Mouse (Mus musculus) forebrain, embryonic 11.5 days (tissue): ENCODE results near the gene Mcur1. TPM values are rescaled to one million over a fixed set of nuclear protein-coding genes. Genes with fewer than 3 reads are reported as not detected.
A peak's percentile ranks its signal among the peaks of the same experiment; 100 is the strongest.

Experiments
- ATAC-seq: fragments of 200-750 bp; cut with Nextera tagmentation; replicated peaks from 2 replicates; pipeline ENCODE4 v1.8.0; 2017; ENCODE audit warnings: moderate TSS enrichment; ENCODE audit not compliant: low FRiP score
- DNase-seq: peaks from one replicate; pipeline ENCODE4 v3.0.0-alpha.2; 2017; ENCODE audit warnings: low spot score
- H3K27ac ChIP-seq: fragments of 300-500 bp; sonication (generic); 2 replicates; pipeline ENCODE4 v1.5.1; 2014; ENCODE audit warnings: low read depth, low read length
- H3K27me3 ChIP-seq: fragments of 300-500 bp; sonication (generic); 2 replicates; pipeline ENCODE4 v1.6.1; 2014; ENCODE audit warnings: mild to moderate bottlenecking, low read length, mixed read lengths; ENCODE audit not compliant: control insufficient read depth, insufficient read depth
- H3K36me3 ChIP-seq: fragments of 300-500 bp; sonication (generic); 2 replicates; pipeline ENCODE4 v1.6.1; 2014; ENCODE audit warnings: mild to moderate bottlenecking, low read length, moderate library complexity, mixed read lengths; ENCODE audit not compliant: control insufficient read depth, insufficient read depth
- H3K4me1 ChIP-seq: fragments of 300-500 bp; sonication (generic); replicated peaks from 2 replicates; pipeline ENCODE4 v1.6.1; 2014; ENCODE audit warnings: low read length, mixed read lengths; ENCODE audit not compliant: control insufficient read depth, insufficient read depth
- H3K4me2 ChIP-seq: fragments of 300-500 bp; sonication (generic); 2 replicates; pipeline ENCODE4 v1.6.1; 2014; ENCODE audit warnings: low read depth, mild to moderate bottlenecking, low read length, moderate library complexity, mixed read lengths; ENCODE audit not compliant: severe bottlenecking
- H3K4me3 ChIP-seq: fragments of 300-500 bp; sonication (generic); 2 replicates; pipeline ENCODE4 v1.5.1; 2014; ENCODE audit warnings: low read depth, low read length
- H3K9ac ChIP-seq: fragments of 300-500 bp; sonication (generic); 2 replicates; pipeline ENCODE4 v1.6.1; 2014; ENCODE audit warnings: low read length
- H3K9me3 ChIP-seq: fragments of 300-500 bp; sonication (generic); 2 replicates; pipeline ENCODE4 v1.6.1; 2016; ENCODE audit warnings: low read length, mixed read lengths; ENCODE audit not compliant: control insufficient read depth
- WGBS: fragments of 180-500 bp; shearing (Covaris S2); extraction: QIAGEN DNeasy Blood & Tissue Kit; methylation state at CpG from one replicate; pipeline ENCODE4 v1.1.7; 2014; 5-methylcytosine and 5-hydroxymethylcytosine counted together
- polyA plus RNA-seq: library from polyadenylated mRNA; unstranded; fragments of >200 nt; fragmentation: Nextera tagmentation; extraction: Ambion mirVana; gene quantifications from 2 replicates; pipeline ENCODE4 v1.2.1, GENCODE M21; 2014

The Mcur1 gene
- polyA plus RNA-seq, 1 experiment from 2014 or later: 12.9 TPM

GRCm38 (mm10) chr13:43587844-43588840 lies 28.2 kb upstream of the Mcur1 start:
- Histone ChIP-seq H3K9me3 (no peaks in the 10 kb centered on the region), H3K4me1 (no peaks in the 10 kb centered on the region; the same call in 1 of the 2 replicates), H3K27ac (no peak overlapping the region), H3K36me3 (no peaks in the 10 kb centered on the region), H3K4me2 (no peak overlapping the region), H3K9ac (no peak overlapping the region), H3K4me3 (no peak overlapping the region), H3K27me3 (no peaks in the 10 kb centered on the region)
- DNase-seq: peak; percentile 22
- WGBS: 88% methylated on average over 14 of the region's 14 CpGs
- ATAC-seq: no peak

GRCm38 (mm10) chr13:43586966-43587365 lies 27.0 kb upstream of the Mcur1 start:
- Histone ChIP-seq H3K4me1 (no peaks in the 10 kb centered on the region; the same call in 1 of the 2 replicates), H3K27me3 (no peaks in the 10 kb centered on the region), H3K4me2 (no peak overlapping the region), H3K27ac (no peak overlapping the region), H3K4me3 (no peak overlapping the region), H3K36me3 (no peaks in the 10 kb centered on the region), H3K9me3 (no peaks in the 10 kb centered on the region), H3K9ac (no peak overlapping the region)
- 79% methylated on average over 3 of the region's 3 CpGs for WGBS
- no peak for ATAC-seq
- peak; percentile 45 for DNase-seq

GRCm38 (mm10) chr13:43585335-43585734 lies 25.3 kb upstream of the Mcur1 start:
- no peak overlapping the region for H3K4me3 ChIP-seq
- H3K9ac ChIP-seq: no peak overlapping the region
- 36% methylated on average over 2 of the region's 2 CpGs for WGBS
- H3K27ac ChIP-seq: no peak overlapping the region
- peak; percentile 29 for DNase-seq
- H3K36me3 ChIP-seq: no peaks in the 10 kb centered on the region
- no peaks in the 10 kb centered on the region; the same call in 1 of the 2 replicates for H3K4me1 ChIP-seq
- H3K9me3 ChIP-seq: no peaks in the 10 kb centered on the region
- no peak overlapping the region for H3K4me2 ChIP-seq
- H3K27me3 ChIP-seq: no peaks in the 10 kb centered on the region
- no peak for ATAC-seq

- DNase-seq (no peak), ATAC-seq (no peak)
- Histone ChIP-seq H3K9me3 (no peaks in the 10 kb centered on the region), H3K27me3 (no peaks in the 10 kb centered on the region), H3K4me1 (no peaks in the 10 kb centered on the region; the same call in 1 of the 2 replicates), H3K4me2 (no peak overlapping the region), H3K27ac (no peak overlapping the region), H3K4me3 (no peak overlapping the region), H3K36me3 (no peaks in the 10 kb centered on the region), H3K9ac (no peak overlapping the region)
- 63% methylated on average over 8 of the region's 8 CpGs for WGBS
Observed at GRCm38 (mm10) chr13:43583504-43583903, 23.5 kb upstream of the Mcur1 start.

GRCm38 (mm10) chr13:43582961-43583360 lies 23.0 kb upstream of the Mcur1 start:
- ATAC-seq: no peak
- no peaks in the 10 kb centered on the region for H3K9me3 ChIP-seq
- WGBS: 37% methylated on average over 16 of the region's 16 CpGs
- no peak overlapping the region for H3K4me3 ChIP-seq
- H3K36me3 ChIP-seq: no peaks in the 10 kb centered on the region
- H3K27ac ChIP-seq: no peak overlapping the region
- H3K9ac ChIP-seq: peak overlapping the region; percentile 33; the same call in 1 of the 2 replicates
- H3K27me3 ChIP-seq: no peaks in the 10 kb centered on the region
- H3K4me1 ChIP-seq: no peaks in the 10 kb centered on the region; the same call in 1 of the 2 replicates
- 0 out of 2 replicates have a peak overlapping the region, but pooled peaks have one; percentile 13 for H3K4me2 ChIP-seq
- DNase-seq: no peak

GRCm38 (mm10) chr13:43580661-43581060 lies 20.7 kb upstream of the Mcur1 start:
- Histone ChIP-seq H3K9me3 (no peaks in the 10 kb centered on the region), H3K36me3 (no peaks in the 10 kb centered on the region), H3K4me3 (no peak overlapping the region), H3K9ac (no peak overlapping the region), H3K27me3 (no peaks in the 10 kb centered on the region), H3K4me1 (no peaks in the 10 kb centered on the region; the same call in 1 of the 2 replicates), H3K27ac (no peak overlapping the region), H3K4me2 (no peak overlapping the region)
- DNase-seq: no peak
- WGBS: 95% methylated on average over 5 of the region's 5 CpGs
- no peak for ATAC-seq

GRCm38 (mm10) chr13:43579740-43580139 lies 19.7 kb upstream of the Mcur1 start:
- 23% methylated on average over 18 of the region's 18 CpGs for WGBS
- no peaks in the 10 kb centered on the region; the same call in 1 of the 2 replicates for H3K4me1 ChIP-seq
- no peak overlapping the region for H3K27ac ChIP-seq
- H3K9me3 ChIP-seq: no peaks in the 10 kb centered on the region
- peak; percentile 81 for DNase-seq
- no peak for ATAC-seq
- 0 out of 2 replicates have a peak overlapping the region, but pooled peaks have one; percentile 15 for H3K4me2 ChIP-seq
- no peak overlapping the region for H3K9ac ChIP-seq
- no peak overlapping the region for H3K4me3 ChIP-seq
- H3K36me3 ChIP-seq: no peaks in the 10 kb centered on the region
- no peaks in the 10 kb centered on the region for H3K27me3 ChIP-seq

GRCm38 (mm10) chr13:43577766-43578165 lies 17.8 kb upstream of the Mcur1 start:
- Histone ChIP-seq H3K9ac (no peak overlapping the region), H3K27ac (no peak overlapping the region), H3K9me3 (no peaks in the 10 kb centered on the region), H3K4me2 (no peak overlapping the region), H3K27me3 (no peaks in the 10 kb centered on the region), H3K4me3 (no peak overlapping the region), H3K4me1 (no peaks in the 10 kb centered on the region), H3K36me3 (no peaks in the 10 kb centered on the region)
- 91% methylated on average over 12 of the region's 12 CpGs for WGBS
- DNase-seq: no peak
- ATAC-seq: no peak
